Mouse (Mus musculus): ENCODE measurements around the gene Cer1. TPM values are rescaled to one million over a fixed set of nuclear protein-coding genes. Genes with fewer than 3 reads are reported as not detected.

Gene Cer1
- polyA plus RNA-seq, 1 experiment from 2014 or later, result 0.18 TPM

- WGBS, result 84% methylated on average over 2 of the region's 2 CpGs
Measured at GRCm38 (mm10) chr4:82891566-82891965, 6.6 kb upstream of the Cer1 start.

GRCm38 (mm10) chr4:82891049-82891448, 6.1 kb upstream of the Cer1 start:
- no peaks in the 10 kb centered on the region for H3K36me3 ChIP-seq
- no peak overlapping the region for H3K9ac ChIP-seq
- no peak for ATAC-seq (ENCODE audit: low FRiP score, low read depth)
- H3K27me3 ChIP-seq (replicated peaks), result no peaks in the 10 kb centered on the region
- no peaks in the 10 kb centered on the region for H3K4me1 ChIP-seq
- no peaks in the 10 kb centered on the region for H3K9me3 ChIP-seq
- WGBS, result 72% methylated on average over 7 of the region's 7 CpGs
- no peak overlapping the region for H3K4me2 ChIP-seq (replicated peaks)
- H3K27ac ChIP-seq, result no peak overlapping the region
- H3K4me3 ChIP-seq, result no peak overlapping the region

More at GRCm38 (mm10) chr4:82891566-82891965, 6.6 kb upstream of the Cer1 start:
- no peak for ATAC-seq (ENCODE audit: low FRiP score, low read depth)
- Histone ChIP-seq H3K36me3 (no peaks in the 10 kb centered on the region), H3K27ac (no peak overlapping the region), H3K27me3 (replicated peaks) (no peaks in the 10 kb centered on the region), H3K4me3 (no peak overlapping the region), H3K9ac (no peak overlapping the region), H3K4me2 (replicated peaks) (no peak overlapping the region), H3K9me3 (no peaks in the 10 kb centered on the region), H3K4me1 (no peaks in the 10 kb centered on the region)

DNA sequence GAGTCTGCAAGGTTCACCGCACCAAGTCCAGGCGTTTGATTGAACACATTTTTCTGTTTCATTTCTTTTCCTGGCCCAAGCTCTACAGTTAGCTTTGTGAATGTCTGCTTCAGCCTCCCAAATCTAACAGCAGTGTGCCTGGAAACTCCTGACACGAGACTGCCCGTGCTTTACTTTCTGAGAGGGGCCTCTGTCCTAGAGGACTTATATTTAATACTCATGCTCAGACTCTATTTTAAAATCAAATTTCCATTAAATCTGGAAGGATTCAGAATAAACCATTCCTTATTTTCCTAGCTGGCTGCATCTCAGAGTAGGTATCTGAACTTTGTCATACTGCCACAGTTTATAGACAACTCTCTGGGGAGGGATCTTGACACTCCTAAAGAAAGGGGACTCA, 5.6 kb upstream of the Cer1 start:
- ATAC-seq (ENCODE audit: low FRiP score, low read depth), result no peak
- Histone ChIP-seq H3K4me1 (no peaks in the 10 kb centered on the region), H3K27me3 (replicated peaks) (no peaks in the 10 kb centered on the region), H3K9me3 (no peaks in the 10 kb centered on the region), H3K4me3 (no peak overlapping the region), H3K4me2 (replicated peaks) (no peak overlapping the region), H3K9ac (no peak overlapping the region), H3K36me3 (no peaks in the 10 kb centered on the region), H3K27ac (no peak overlapping the region)
- 86% methylated on average over 4 of the region's 4 CpGs for WGBS

- Histone ChIP-seq H3K9ac (no peak overlapping the region), H3K27me3 (replicated peaks) (no peaks in the 10 kb centered on the region), H3K27ac (no peak overlapping the region), H3K9me3 (no peaks in the 10 kb centered on the region), H3K36me3 (no peaks in the 10 kb centered on the region), H3K4me1 (peaks cover 4% of the 10 kb centered on the region; the same call in 1 of the 2 replicates), H3K4me3 (no peak overlapping the region), H3K4me2 (replicated peaks) (no peak overlapping the region)
- no peak for ATAC-seq (ENCODE audit: low FRiP score, low read depth)
- 58% methylated on average over 2 of the region's 2 CpGs for WGBS
Measured at GRCm38 (mm10) chr4:82886148-82886547, 1.2 kb upstream of the Cer1 start.

DNA sequence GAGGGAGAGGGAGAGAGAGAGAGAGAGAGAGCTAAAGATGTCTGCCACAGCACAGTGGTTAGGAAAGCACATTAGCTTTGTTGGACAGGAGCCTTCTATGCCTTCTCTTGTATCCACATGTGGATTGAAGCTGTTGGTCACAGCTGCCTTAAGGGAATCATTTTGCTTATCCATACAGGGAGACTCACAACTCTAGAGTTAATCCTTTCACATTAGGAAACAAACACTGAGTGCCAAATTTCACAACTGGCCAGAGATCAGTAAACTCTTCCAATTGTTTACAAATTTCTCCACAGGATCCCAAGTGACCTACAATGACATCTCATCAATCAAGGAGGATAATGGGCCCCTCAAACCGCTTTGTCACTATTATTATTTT, 576 bp upstream of the Cer1 start:
- 22% methylated on average over 1 of the region's 1 CpGs for WGBS
- Histone ChIP-seq H3K4me1 (peaks cover 4% of the 10 kb centered on the region; the same call in 1 of the 2 replicates), H3K9ac (no peak overlapping the region), H3K4me2 (replicated peaks) (no peak overlapping the region), H3K27me3 (replicated peaks) (no peaks in the 10 kb centered on the region), H3K36me3 (no peaks in the 10 kb centered on the region), H3K4me3 (no peak overlapping the region), H3K27ac (no peak overlapping the region), H3K9me3 (no peaks in the 10 kb centered on the region)
- ATAC-seq (ENCODE audit: low FRiP score, low read depth), result no peak

DNA sequence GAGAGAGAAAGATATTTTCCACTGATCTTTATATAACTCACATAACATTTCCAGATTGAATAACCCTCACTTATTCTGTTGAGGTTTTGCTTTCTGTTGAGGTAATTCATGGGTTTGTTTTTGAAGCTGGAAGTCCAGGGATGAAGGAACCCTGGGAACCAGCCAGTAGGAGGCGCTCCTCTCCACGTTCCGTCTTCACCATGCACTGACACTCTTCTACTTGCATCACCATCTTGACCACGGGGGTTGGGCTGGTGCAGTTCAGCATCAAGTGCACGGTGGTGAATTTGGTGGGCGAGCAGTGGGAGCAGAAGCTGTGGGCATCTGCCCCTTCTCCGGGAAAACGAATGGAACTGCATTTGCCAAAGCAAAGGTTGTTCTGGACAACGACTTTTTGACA, 2.4 kb downstream of the Cer1 start:
- peaks cover 4% of the 10 kb centered on the region; the same call in 1 of the 2 replicates for H3K4me1 ChIP-seq
- ATAC-seq (ENCODE audit: low FRiP score, low read depth), result no peak
- 81% methylated on average over 9 of the region's 9 CpGs for WGBS
- no peaks in the 10 kb centered on the region for H3K9me3 ChIP-seq
- no peak overlapping the region for H3K4me2 ChIP-seq (replicated peaks)
- H3K27ac ChIP-seq, result no peak overlapping the region
- H3K9ac ChIP-seq, result no peak overlapping the region
- H3K27me3 ChIP-seq (replicated peaks), result no peaks in the 10 kb centered on the region
- H3K4me3 ChIP-seq, result no peak overlapping the region
- no peaks in the 10 kb centered on the region for H3K36me3 ChIP-seq

- Histone ChIP-seq H3K36me3 (no peaks in the 10 kb centered on the region), H3K27me3 (replicated peaks) (no peaks in the 10 kb centered on the region), H3K9ac (no peak overlapping the region), H3K4me2 (replicated peaks) (no peak overlapping the region), H3K4me3 (no peak overlapping the region), H3K27ac (no peak overlapping the region), H3K9me3 (no peaks in the 10 kb centered on the region), H3K4me1 (peaks cover 4% of the 10 kb centered on the region; the same call in 1 of the 2 replicates)
- ATAC-seq (ENCODE audit: low FRiP score, low read depth), result no peak
- WGBS, result 81% methylated on average over 3 of the region's 3 CpGs
Measured at GRCm38 (mm10) chr4:82881366-82881765, 3.6 kb downstream of the Cer1 start.

DNA sequence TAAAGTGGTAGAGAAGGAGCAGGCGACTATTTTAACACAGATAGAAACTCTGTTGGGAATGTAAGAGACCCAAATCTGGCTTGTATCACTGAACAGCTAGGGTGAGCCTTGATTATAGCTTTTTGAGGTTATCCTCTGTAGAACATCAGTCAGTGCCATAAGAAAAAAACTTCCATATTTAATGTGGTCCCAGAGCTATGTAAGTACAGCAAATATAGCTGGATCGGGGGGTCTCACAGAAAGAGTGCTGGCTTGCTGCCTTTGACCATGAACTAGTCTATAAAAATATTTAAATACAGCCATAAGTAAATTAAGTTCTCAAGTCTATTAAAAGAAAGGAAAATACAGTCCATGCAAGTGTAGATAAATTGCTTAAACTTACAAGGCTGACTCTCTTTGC, 4.7 kb downstream of the Cer1 start:
- ATAC-seq (ENCODE audit: low FRiP score, low read depth), result no peak

GRCm38 (mm10) chr4:82879152-82879551, 5.8 kb downstream of the Cer1 start:
- H3K4me3 ChIP-seq, result no peak overlapping the region
- ATAC-seq (ENCODE audit: low FRiP score, low read depth), result no peak
- H3K27ac ChIP-seq, result no peak overlapping the region
- no peaks in the 10 kb centered on the region for H3K4me1 ChIP-seq
- no peak overlapping the region for H3K9ac ChIP-seq
- H3K4me2 ChIP-seq (replicated peaks), result no peak overlapping the region
- 89% methylated on average over 6 of the region's 6 CpGs for WGBS
- H3K27me3 ChIP-seq (replicated peaks), result no peaks in the 10 kb centered on the region
- H3K36me3 ChIP-seq, result no peaks in the 10 kb centered on the region
- H3K9me3 ChIP-seq, result no peaks in the 10 kb centered on the region

More for the DNA sequence above, 4.7 kb downstream of the Cer1 start:
- no peak overlapping the region for H3K9ac ChIP-seq
- H3K4me3 ChIP-seq, result no peak overlapping the region
- no peaks in the 10 kb centered on the region for H3K36me3 ChIP-seq
- H3K9me3 ChIP-seq, result no peaks in the 10 kb centered on the region
- no peak overlapping the region for H3K27ac ChIP-seq
- H3K4me2 ChIP-seq (replicated peaks), result no peak overlapping the region
- H3K4me1 ChIP-seq, result peaks cover 4% of the 10 kb centered on the region; the same call in 1 of the 2 replicates
- no peaks in the 10 kb centered on the region for H3K27me3 ChIP-seq (replicated peaks)
- WGBS, result 88% methylated on average over 2 of the region's 2 CpGs

- no peak overlapping the region for H3K9ac ChIP-seq
- H3K4me1 ChIP-seq, result no peaks in the 10 kb centered on the region
- ATAC-seq (ENCODE audit: low FRiP score, low read depth), result no peak
- no peaks in the 10 kb centered on the region for H3K27me3 ChIP-seq (replicated peaks)
- H3K27ac ChIP-seq, result no peak overlapping the region
- H3K9me3 ChIP-seq, result no peaks in the 10 kb centered on the region
- H3K4me3 ChIP-seq, result no peak overlapping the region
- H3K4me2 ChIP-seq (replicated peaks), result no peak overlapping the region
- H3K36me3 ChIP-seq, result no peaks in the 10 kb centered on the region
- 92% methylated on average over 2 of the region's 2 CpGs for WGBS
Measured at GRCm38 (mm10) chr4:82876656-82877055, 8.3 kb downstream of the Cer1 start.

GRCm38 (mm10) chr4:82875532-82875931, 9.4 kb downstream of the Cer1 start:
- Histone ChIP-seq H3K9ac (no peak overlapping the region), H3K27ac (no peak overlapping the region), H3K27me3 (replicated peaks) (no peaks in the 10 kb centered on the region), H3K36me3 (no peaks in the 10 kb centered on the region), H3K9me3 (no peaks in the 10 kb centered on the region), H3K4me1 (no peaks in the 10 kb centered on the region), H3K4me2 (replicated peaks) (no peak overlapping the region), H3K4me3 (no peak overlapping the region)
- no peak for ATAC-seq (ENCODE audit: low FRiP score, low read depth)
- WGBS, result 78% methylated on average over 4 of the region's 4 CpGs

DNA sequence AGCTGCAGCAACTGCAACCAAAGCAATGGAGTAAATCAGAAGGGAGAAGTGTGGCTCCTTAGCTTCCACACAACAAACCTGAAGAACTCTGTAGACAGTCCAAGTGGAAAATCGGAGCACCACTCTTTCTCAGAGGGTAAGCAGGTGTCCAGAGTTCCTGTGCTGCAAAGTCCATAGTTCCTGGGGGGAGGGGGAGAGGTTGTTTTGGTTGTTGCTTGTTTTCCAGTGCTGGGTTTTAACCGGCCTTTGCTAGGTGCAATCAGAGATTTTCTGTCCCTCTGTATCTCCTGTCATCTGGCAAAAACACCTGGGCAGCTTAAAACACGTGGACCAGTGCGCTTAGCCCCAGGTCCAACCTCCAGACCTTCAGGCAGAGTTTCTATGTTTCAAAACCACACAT, 10.2 kb downstream of the Cer1 start:
- H3K4me3 ChIP-seq, result no peak overlapping the region
- ATAC-seq (ENCODE audit: low FRiP score, low read depth), result no peak
- 78% methylated on average over 4 of the region's 4 CpGs for WGBS
- no peaks in the 10 kb centered on the region for H3K36me3 ChIP-seq
- H3K27me3 ChIP-seq (replicated peaks), result no peaks in the 10 kb centered on the region
- no peak overlapping the region for H3K9ac ChIP-seq
- no peak overlapping the region for H3K27ac ChIP-seq
- no peak overlapping the region for H3K4me2 ChIP-seq (replicated peaks)
- H3K4me1 ChIP-seq, result no peaks in the 10 kb centered on the region
- H3K9me3 ChIP-seq, result no peaks in the 10 kb centered on the region

GRCm38 (mm10) chr4:82872548-82872947, 12.4 kb downstream of the Cer1 start:
- H3K4me1 ChIP-seq, result no peaks in the 10 kb centered on the region
- H3K27ac ChIP-seq, result no peak overlapping the region
- no peaks in the 10 kb centered on the region for H3K9me3 ChIP-seq
- no peak overlapping the region for H3K4me2 ChIP-seq (replicated peaks)
- H3K9ac ChIP-seq, result no peak overlapping the region
- 79% methylated on average over 4 of the region's 4 CpGs for WGBS
- H3K4me3 ChIP-seq, result no peak overlapping the region
- no peaks in the 10 kb centered on the region for H3K27me3 ChIP-seq (replicated peaks)
- no peak for ATAC-seq (ENCODE audit: low FRiP score, low read depth)
- H3K36me3 ChIP-seq, result no peaks in the 10 kb centered on the region
